Mouse (Mus musculus): ENCODE measurements around the gene Rtn1. TPM values are rescaled to one million over a fixed set of nuclear protein-coding genes. Genes with fewer than 3 reads are reported as not detected.

Gene Rtn1
- polyA plus RNA-seq, 1 experiment from 2014 or later = 84.3 TPM

DNA sequence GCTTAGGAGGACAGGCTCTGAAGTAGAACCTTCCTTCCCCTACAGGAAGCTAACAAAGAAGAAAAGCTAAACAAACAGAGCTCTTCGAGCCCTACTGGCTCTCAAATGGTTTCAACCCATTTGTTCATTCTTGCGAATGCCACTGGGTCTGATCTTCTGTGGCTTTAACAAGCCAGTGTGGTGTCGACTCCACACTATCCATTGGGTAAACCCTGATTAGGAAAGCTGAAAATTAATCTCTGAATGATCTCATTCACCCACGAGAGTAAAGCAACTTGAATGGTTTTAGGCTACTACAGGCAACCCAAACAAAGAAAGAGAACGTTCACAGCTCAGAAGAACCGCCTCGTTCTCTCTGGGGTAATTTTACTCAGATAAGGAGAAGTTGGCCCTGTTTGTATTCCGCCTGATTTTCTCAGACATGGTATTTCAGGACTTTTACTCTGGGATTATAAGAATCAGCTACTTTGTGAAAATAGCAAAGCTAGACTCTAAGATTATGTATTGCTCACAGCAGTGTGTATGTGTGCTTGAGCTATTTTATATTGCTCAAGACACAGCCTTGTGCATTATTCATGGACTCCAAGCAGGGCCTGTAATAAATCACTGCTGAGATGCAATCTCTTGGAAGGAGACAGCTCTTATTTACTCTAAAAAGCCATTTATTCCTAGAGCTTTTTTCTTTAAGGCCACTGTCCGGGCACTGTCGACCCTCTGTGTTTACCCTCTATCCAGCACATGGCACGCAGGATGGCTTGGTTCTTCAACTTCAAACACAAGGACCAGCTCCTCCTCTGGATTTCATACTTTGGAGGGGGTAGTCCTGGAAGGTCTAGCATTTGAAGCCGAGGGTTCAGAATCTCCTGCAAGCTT lies 43.4 kb downstream of the Rtn1 start:
- Histone ChIP-seq H3K27me3 (replicated peaks; ENCODE audit: control insufficient read depth, insufficient read depth, low read length) (no peaks in the 10 kb centered on the region), H3K4me1 (replicated peaks; ENCODE audit: control insufficient read depth, insufficient read depth, low read length) (no peaks in the 10 kb centered on the region), H3K4me2 (ENCODE audit: low read length) (no peak overlapping the region), H3K4me3 (ENCODE audit: low read depth, low read length) (no peak overlapping the region), H3K9ac (ENCODE audit: low read length) (no peak overlapping the region), H3K27ac (ENCODE audit: low read depth) (no peak overlapping the region), H3K36me3 (ENCODE audit: control insufficient read depth, insufficient read depth, low read length) (no peaks in the 10 kb centered on the region), H3K9me3 (ENCODE audit: control insufficient read depth, low read length) (no peaks in the 10 kb centered on the region)
- WGBS = 51% methylated on average over 12 of the region's 12 CpGs
- no peak for DNase-seq (ENCODE audit: low spot score)
- no peak for ATAC-seq (replicated peaks; ENCODE audit: low FRiP score, low TSS enrichment, low read depth)

DNA sequence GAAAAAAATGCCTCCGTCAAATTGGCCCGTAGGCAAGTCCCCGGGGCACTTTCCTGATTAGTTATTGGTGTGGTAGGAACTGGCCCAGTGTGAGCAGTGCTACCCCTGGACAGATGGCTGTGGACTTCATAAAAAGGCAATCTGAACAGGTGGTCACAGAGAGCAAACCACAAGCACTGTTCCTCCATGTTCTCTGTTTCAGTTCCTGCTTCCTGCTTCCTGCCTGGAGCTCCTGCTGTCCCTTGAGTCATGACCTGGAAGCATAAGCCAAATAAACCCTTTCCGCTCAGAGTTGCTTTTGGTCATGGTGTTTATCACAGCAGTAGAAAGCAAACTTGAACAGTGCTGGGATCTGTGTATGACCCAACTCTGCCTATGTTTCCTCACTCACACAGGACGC lies 44.3 kb downstream of the Rtn1 start:
- Histone ChIP-seq H3K9me3 (ENCODE audit: control insufficient read depth, low read length) (no peaks in the 10 kb centered on the region), H3K4me3 (ENCODE audit: low read depth, low read length) (no peak overlapping the region), H3K36me3 (ENCODE audit: control insufficient read depth, insufficient read depth, low read length) (no peaks in the 10 kb centered on the region), H3K4me1 (replicated peaks; ENCODE audit: control insufficient read depth, insufficient read depth, low read length) (no peaks in the 10 kb centered on the region), H3K9ac (ENCODE audit: low read length) (no peak overlapping the region), H3K27ac (ENCODE audit: low read depth) (no peak overlapping the region), H3K27me3 (replicated peaks; ENCODE audit: control insufficient read depth, insufficient read depth, low read length) (no peaks in the 10 kb centered on the region), H3K4me2 (ENCODE audit: low read length) (no peak overlapping the region)
- DNase-seq (ENCODE audit: low spot score) (no peak), ATAC-seq (replicated peaks; ENCODE audit: low FRiP score, low TSS enrichment, low read depth) (no peak)
- WGBS = 81% methylated on average over 5 of the region's 5 CpGs

DNA sequence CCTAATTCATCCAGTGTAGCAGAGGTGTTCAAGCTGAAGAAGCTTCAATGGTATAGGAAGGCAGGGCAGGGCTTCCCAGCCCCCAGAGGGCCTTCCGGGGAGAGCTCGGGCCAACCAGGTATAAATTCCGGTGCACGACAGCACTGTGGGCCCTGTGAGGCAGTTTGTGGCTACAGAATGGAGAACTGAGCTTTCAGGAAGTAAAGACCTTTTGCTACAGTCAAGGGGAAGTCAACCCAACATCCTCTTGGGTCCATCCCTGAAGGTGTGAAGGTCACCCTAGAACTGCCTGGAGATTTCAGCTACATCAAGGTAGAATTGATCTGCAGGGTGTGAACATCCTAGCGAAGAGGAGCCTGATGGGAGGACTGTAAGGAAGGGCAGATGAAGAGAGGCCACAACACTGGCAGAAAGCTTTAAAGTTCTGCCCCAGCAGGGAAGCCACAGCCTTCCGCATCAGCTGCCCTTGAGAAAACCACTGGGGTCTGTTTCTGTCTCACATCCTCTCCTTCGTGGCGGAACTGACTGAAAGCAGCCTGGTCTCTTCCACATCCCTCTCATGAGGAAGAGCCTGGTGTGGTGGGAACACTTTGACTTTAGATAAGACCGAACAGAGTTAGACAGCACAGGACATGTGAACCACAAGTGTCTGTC lies 47.0 kb downstream of the Rtn1 start:
- no peak for DNase-seq (ENCODE audit: low spot score)
- Histone ChIP-seq H3K4me3 (ENCODE audit: low read depth, low read length) (no peak overlapping the region), H3K36me3 (ENCODE audit: control insufficient read depth, insufficient read depth, low read length) (no peaks in the 10 kb centered on the region), H3K4me2 (ENCODE audit: low read length) (no peak overlapping the region), H3K27me3 (replicated peaks; ENCODE audit: control insufficient read depth, insufficient read depth, low read length) (no peaks in the 10 kb centered on the region), H3K9ac (ENCODE audit: low read length) (no peak overlapping the region), H3K27ac (ENCODE audit: low read depth) (no peak overlapping the region), H3K9me3 (ENCODE audit: control insufficient read depth, low read length) (no peaks in the 10 kb centered on the region), H3K4me1 (replicated peaks; ENCODE audit: control insufficient read depth, insufficient read depth, low read length) (no peaks in the 10 kb centered on the region)
- ATAC-seq (replicated peaks; ENCODE audit: low FRiP score, low TSS enrichment, low read depth) = no peak
- 66% methylated on average over 9 of the region's 9 CpGs for WGBS

DNA sequence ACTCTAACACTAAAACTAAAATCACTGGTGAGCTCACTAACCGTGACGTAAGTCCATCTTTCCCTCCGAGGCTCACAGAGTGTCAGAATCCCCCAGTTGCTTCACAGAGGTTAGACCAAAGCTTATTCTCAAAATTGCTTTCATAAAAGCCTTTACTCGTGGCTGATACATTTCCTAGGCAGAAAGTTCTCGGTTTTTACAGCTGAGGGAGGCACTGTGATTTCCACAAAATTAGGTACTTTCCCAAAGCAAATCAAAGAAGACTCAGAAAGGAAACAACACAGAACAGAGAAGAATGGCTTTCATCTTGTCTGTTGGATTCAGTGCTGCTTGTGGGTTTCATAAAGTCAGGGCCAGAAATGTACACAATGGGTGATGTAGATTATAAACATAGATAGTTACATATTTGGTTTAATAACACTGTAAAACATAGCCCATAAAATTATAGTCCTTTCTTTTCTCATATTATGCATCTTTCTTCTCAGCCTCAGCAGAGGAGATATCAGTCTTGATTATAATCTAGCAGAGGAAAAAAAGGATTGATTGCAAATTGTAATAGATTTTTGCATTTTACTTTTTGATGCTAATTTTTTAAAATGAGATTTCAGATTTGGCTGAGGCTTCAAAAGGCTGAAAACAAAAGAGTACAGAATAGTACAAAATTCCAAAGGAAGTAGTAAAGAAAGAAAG lies 47.8 kb downstream of the Rtn1 start:
- Histone ChIP-seq H3K9ac (ENCODE audit: low read length) (no peak overlapping the region), H3K36me3 (ENCODE audit: control insufficient read depth, insufficient read depth, low read length) (no peaks in the 10 kb centered on the region), H3K9me3 (ENCODE audit: control insufficient read depth, low read length) (no peaks in the 10 kb centered on the region), H3K4me1 (replicated peaks; ENCODE audit: control insufficient read depth, insufficient read depth, low read length) (no peaks in the 10 kb centered on the region), H3K4me2 (ENCODE audit: low read length) (no peak overlapping the region), H3K4me3 (ENCODE audit: low read depth, low read length) (no peak overlapping the region), H3K27ac (ENCODE audit: low read depth) (no peak overlapping the region), H3K27me3 (replicated peaks; ENCODE audit: control insufficient read depth, insufficient read depth, low read length) (no peaks in the 10 kb centered on the region)
- ATAC-seq (replicated peaks; ENCODE audit: low FRiP score, low TSS enrichment, low read depth) = no peak
- 65% methylated on average over 5 of the region's 5 CpGs for WGBS
- DNase-seq (ENCODE audit: low spot score) = no peak

DNA sequence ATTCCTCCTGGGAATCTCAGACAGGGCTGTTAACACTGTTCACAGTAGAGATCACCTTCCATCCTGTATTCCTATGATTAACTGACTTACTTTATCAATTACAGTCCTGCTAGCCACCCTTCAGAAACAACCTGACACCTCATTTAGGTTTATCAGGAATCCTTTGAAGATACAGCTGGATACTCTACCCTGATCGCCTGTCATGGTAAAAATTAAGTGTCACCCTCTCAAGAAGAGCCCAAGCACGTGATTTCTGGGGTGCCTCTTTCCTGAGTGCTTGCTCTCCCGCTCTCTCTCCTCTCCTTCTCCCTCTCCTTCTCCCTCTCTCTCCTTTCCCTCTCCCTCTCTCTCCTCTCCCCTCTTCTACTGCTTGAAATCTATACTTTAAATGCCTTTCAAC lies 49.0 kb downstream of the Rtn1 start:
- Histone ChIP-seq H3K36me3 (ENCODE audit: control insufficient read depth, insufficient read depth, low read length) (no peaks in the 10 kb centered on the region), H3K9me3 (ENCODE audit: control insufficient read depth, low read length) (no peaks in the 10 kb centered on the region), H3K9ac (ENCODE audit: low read length) (no peak overlapping the region), H3K4me1 (replicated peaks; ENCODE audit: control insufficient read depth, insufficient read depth, low read length) (no peaks in the 10 kb centered on the region), H3K27me3 (replicated peaks; ENCODE audit: control insufficient read depth, insufficient read depth, low read length) (no peaks in the 10 kb centered on the region), H3K4me2 (ENCODE audit: low read length) (no peak overlapping the region), H3K4me3 (ENCODE audit: low read depth, low read length) (no peak overlapping the region), H3K27ac (ENCODE audit: low read depth) (no peak overlapping the region)
- 61% methylated on average over 3 of the region's 3 CpGs for WGBS
- DNase-seq (ENCODE audit: low spot score) (no peak), ATAC-seq (replicated peaks; ENCODE audit: low FRiP score, low TSS enrichment, low read depth) (no peak)

DNA sequence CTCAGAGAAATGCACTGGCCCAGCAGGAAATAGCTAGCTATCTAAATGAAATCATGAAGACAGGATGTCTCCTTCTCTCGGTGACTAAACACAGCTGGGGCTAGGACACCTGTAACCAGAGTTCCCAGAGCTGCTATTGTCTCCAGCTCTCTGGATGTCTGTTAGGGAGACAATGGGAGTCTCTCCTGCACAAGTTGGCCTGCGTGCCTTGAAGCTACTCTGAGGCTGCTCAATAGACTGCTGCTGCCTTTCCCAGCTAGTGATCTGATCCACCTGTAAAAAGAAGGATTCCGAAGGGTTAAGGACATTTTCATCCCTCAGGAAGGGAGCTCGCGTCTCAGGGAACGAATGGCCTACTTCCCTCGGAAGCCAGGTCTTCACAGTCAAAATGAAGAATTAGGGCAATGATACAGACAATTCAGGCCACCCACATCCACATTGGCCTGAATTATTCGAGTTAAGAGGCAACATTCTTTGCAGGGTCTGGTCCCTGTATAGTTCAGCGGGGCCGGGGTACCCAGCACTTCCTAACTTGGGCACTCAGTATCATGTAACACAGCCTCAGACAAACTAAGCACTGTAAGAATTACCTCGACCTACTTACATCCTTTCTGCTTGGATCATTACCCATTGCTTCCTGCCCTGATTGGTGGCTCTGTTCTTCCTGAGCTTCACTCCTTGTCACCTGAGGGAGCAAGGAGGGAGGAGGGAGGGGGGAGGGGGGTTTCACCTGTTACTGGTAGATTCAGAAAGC lies 51.0 kb downstream of the Rtn1 start:
- DNase-seq (ENCODE audit: low spot score) (no peak), ATAC-seq (replicated peaks; ENCODE audit: low FRiP score, low TSS enrichment, low read depth) (no peak)
- WGBS = 40% methylated on average over 11 of the region's 11 CpGs
- Histone ChIP-seq H3K4me3 (ENCODE audit: low read depth, low read length) (no peak overlapping the region), H3K27ac (ENCODE audit: low read depth) (no peak overlapping the region), H3K9ac (ENCODE audit: low read length) (no peak overlapping the region), H3K9me3 (ENCODE audit: control insufficient read depth, low read length) (no peaks in the 10 kb centered on the region), H3K4me1 (replicated peaks; ENCODE audit: control insufficient read depth, insufficient read depth, low read length) (no peaks in the 10 kb centered on the region), H3K36me3 (ENCODE audit: control insufficient read depth, insufficient read depth, low read length) (no peaks in the 10 kb centered on the region), H3K4me2 (ENCODE audit: low read length) (no peak overlapping the region), H3K27me3 (replicated peaks; ENCODE audit: control insufficient read depth, insufficient read depth, low read length) (no peaks in the 10 kb centered on the region)

DNA sequence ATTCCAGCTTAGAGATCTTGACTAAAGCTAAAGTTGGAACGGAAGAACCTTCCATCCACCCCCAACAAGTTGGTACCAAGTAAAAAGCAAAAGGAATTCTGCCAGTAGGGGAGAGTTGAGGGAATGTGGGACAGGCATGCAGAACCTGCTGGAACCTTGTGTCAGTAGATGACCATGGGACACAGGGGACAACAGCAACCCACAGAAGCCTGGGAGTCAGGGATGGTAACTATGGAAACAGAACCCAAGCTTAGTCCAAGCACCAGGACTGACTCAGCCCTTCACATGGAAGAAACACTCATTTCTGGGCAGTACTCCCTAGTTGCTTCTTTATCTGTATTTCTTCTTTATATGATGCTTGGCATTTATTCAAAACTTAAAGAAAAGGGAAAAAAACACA lies 54.6 kb downstream of the Rtn1 start:
- H3K4me3 ChIP-seq (ENCODE audit: low read depth, low read length) = no peak overlapping the region
- H3K9ac ChIP-seq (ENCODE audit: low read length) = no peak overlapping the region
- ATAC-seq (replicated peaks; ENCODE audit: low FRiP score, low TSS enrichment, low read depth) = no peak
- DNase-seq (ENCODE audit: low spot score) = no peak
- H3K4me1 ChIP-seq (replicated peaks; ENCODE audit: control insufficient read depth, insufficient read depth, low read length) = no peaks in the 10 kb centered on the region
- H3K36me3 ChIP-seq (ENCODE audit: control insufficient read depth, insufficient read depth, low read length) = no peaks in the 10 kb centered on the region
- H3K4me2 ChIP-seq (ENCODE audit: low read length) = no peak overlapping the region
- H3K9me3 ChIP-seq (ENCODE audit: control insufficient read depth, low read length) = no peaks in the 10 kb centered on the region
- no peak overlapping the region for H3K27ac ChIP-seq (ENCODE audit: low read depth)
- 94% methylated on average over 1 of the region's 1 CpGs for WGBS
- no peaks in the 10 kb centered on the region for H3K27me3 ChIP-seq (replicated peaks; ENCODE audit: control insufficient read depth, insufficient read depth, low read length)

DNA sequence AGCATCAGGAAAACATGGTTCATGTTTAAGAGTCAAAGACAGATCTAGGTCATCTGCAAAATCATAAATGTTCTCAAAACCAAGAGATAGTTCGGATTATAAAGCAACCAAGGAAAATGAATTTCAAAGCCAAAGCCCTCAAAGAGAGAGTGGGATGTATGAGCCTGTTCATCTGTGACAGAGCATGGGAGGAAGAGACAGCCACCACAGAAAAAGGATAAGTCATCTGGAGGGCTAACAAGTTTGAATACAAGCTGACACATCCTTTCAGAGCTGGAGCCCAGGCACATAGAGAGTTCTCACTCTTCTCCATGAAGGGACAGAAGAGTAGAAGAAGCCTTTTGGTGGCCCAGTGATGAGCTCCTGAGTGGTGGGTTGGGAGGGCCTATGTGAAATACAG lies 55.3 kb downstream of the Rtn1 start:
- Histone ChIP-seq H3K4me1 (replicated peaks; ENCODE audit: control insufficient read depth, insufficient read depth, low read length) (no peaks in the 10 kb centered on the region), H3K9ac (ENCODE audit: low read length) (no peak overlapping the region), H3K36me3 (ENCODE audit: control insufficient read depth, insufficient read depth, low read length) (no peaks in the 10 kb centered on the region), H3K27me3 (replicated peaks; ENCODE audit: control insufficient read depth, insufficient read depth, low read length) (no peaks in the 10 kb centered on the region), H3K4me3 (ENCODE audit: low read depth, low read length) (no peak overlapping the region), H3K27ac (ENCODE audit: low read depth) (no peak overlapping the region), H3K4me2 (ENCODE audit: low read length) (no peak overlapping the region), H3K9me3 (ENCODE audit: control insufficient read depth, low read length) (no peaks in the 10 kb centered on the region)
- DNase-seq (ENCODE audit: low spot score) (no peak), ATAC-seq (replicated peaks; ENCODE audit: low FRiP score, low TSS enrichment, low read depth) (no peak)
- WGBS = 87% methylated on average over 1 of the region's 1 CpGs

All from intestine, embryonic 14.5 days (tissue).